Mouse (Mus musculus) mouse trophoblast stem cell (cell line): ENCODE data around the gene Pcdh8.

ENCODE experiments used
- in situ Hi-C, 2 experiments: fragments of 300-500 bp; cut with MseI, MboI; formaldehyde crosslinking; loops; 2 replicates in 1 of 2; 3 replicates in 1 of 2; pipeline ENCODE4 v1.15.1; 2025

The Pcdh8 gene

DNA sequence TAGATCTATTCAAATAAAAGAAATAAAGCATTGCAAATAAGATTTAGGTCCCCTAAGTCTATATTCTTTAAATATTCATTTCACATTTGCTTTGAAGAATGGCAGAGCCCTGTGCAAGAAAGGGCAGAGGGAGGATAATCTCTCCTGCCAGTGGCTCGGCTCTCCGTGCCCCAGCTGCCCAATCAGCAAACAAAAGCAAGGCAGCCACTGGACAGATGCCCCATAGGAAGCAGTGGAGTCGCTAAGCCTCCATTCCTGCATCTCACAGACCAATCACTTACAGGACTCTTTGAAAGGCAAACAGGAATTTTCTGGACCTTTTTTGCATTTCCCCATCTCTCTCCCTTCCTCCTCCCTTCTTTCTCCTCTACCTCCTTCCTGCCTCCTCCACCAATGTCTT lies 17.0 kb downstream of the Pcdh8 start:
- in situ Hi-C loops, result no loop called here

DNA sequence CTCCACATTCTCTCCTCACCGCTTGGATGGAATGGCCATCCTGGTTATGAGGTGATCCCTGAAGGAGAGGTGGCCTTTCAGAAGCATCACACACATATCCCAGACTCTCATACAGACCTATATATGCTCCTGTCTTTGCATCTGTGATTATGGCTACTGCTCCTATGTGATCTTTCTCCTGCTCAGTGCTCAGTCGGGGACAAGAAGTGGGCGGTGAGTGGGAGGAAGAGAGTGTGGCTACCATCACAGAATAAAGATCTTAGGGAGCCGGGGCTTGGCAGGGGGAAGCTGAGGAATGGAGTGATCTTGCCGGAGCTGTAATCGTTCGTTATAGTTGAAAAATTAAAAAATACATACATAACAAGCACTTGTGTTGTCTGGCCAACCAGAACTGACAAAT lies 17.4 kb downstream of the Pcdh8 start:
- in situ Hi-C loops, result no loop called here

DNA sequence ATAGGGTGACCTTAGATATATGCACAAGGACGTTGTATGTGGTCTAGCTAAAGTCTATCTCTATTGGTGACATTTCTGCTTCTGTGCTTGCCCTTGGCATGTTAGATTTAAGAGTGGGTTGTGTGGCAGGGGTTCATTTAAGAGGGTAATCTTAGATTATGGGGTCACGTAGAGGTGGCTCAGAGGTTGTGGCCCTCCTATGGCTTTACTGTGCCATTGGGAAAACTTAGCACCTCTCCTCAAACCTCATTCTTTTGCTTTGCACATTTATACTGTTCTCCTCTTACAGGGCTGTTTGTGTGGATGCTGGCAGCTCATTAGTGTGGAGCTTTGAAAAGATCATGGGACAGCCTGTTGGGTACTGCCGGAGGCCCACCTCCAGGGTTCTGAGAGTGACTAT lies 30.6 kb downstream of the Pcdh8 start:
- in situ Hi-C loops, result no loop called here

DNA sequence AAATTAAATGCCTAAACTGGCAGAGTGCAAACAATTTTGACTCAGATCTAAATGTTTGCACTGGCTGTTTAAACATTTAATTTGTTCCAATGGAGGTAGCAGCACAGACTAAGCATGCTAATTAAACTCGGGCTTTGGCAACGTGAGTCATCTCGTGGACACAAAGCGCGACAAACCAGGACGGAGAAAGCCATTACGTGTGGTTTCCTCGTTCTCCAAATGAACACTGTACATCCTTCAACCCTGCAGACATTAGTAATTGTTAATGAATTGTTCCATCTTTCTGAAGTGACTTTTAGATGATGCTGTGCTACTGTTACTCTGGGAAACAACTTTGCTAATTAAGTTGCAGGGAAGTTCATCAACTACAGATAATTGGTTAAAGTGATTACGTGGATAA lies 32.7 kb downstream of the Pcdh8 start:
- in situ Hi-C loops, result no loop called here

DNA sequence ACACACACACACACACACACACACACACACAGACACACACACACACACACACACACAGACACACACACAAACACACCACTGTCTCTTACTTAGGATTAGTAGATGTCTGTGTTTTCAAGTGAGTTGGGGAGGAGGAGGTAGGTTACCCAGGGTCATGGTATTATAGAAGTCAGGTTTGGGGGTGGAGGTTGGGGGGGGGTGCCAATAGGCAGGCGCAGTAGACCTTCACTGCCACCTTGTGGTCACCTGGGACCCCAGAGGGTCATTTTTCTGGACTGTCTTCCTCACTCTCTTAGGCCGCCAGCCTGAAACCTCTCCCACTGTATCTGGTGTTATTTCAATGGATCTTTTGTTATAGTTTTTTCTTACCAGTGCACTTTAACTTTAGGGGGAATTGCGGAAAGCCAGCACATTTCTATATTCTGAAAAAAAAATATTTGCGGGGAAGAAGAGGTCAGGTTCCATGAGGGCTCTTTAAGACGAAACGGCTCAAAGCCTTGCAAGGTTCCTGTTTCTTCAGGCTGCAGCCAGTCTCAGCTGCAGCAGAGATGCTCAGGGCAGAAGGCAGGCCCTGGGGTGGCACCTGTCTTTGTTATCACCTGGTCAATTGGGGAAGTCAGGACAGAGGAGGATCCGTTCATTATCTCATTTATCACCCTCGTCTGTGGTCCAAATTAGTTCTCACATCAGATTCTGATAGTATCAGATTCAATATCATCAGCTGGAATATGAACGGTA lies 33.3 kb downstream of the Pcdh8 start:
- in situ Hi-C loops, result no loop called here

DNA sequence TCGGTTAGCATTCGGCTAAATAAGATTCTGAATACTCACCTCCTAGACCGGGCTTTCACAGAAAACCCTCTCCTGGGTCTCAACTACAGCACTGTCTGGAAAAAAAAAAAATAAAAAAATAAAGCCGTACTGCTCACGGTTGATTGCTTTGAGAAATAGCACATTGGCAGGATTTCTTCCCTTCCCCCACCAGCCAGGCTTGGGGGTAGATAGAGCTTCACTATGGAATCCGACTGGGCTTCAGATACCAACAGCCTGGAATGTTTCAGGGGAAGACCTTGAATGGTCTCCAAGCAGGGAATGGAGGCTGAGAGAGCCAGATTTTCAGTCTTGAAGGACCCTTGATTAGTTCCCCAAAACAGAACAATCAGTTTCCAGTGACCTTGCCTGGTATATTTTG lies 34.3 kb downstream of the Pcdh8 start:
- in situ Hi-C loops, result no loop called here

DNA sequence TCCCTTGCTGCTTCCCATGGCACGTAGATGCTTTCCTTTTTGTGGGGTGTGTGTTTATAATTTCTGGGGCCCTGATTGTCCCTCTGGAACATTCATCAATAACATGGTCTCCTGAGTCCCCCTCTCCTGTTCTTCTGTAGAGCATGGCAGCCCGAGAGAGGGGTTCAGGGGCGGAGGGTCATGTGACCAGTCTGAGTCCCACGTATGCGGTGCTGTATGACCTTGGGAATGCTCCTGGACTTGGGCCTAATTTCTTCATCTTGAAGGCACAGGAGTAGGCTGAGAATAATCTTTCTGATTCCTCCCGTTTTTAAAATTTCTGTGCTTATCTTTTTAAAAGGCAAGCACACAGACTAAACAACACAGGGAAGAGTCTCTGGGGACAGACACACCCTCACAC lies 37.6 kb downstream of the Pcdh8 start:
- in situ Hi-C loops, result no loop called here

DNA sequence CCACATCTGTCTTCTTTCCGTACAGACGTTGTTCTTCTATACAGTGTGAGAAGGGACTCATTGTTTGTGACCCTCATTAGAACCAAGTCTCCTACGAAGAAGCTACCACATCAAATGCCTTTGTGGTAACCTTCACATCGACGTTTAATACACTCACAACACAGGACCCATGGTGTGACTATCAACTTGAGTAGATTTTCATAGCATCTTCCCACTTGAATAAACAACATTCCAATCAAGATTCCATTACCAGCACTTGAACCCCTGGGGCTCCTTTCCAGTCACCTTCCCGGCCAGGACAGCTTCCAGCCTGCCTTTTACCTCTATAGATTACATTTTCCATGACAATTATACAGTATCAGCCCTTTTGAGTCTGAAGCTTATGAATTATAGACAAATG lies 42.3 kb downstream of the Pcdh8 start:
- in situ Hi-C loops, result no loop called here

DNA sequence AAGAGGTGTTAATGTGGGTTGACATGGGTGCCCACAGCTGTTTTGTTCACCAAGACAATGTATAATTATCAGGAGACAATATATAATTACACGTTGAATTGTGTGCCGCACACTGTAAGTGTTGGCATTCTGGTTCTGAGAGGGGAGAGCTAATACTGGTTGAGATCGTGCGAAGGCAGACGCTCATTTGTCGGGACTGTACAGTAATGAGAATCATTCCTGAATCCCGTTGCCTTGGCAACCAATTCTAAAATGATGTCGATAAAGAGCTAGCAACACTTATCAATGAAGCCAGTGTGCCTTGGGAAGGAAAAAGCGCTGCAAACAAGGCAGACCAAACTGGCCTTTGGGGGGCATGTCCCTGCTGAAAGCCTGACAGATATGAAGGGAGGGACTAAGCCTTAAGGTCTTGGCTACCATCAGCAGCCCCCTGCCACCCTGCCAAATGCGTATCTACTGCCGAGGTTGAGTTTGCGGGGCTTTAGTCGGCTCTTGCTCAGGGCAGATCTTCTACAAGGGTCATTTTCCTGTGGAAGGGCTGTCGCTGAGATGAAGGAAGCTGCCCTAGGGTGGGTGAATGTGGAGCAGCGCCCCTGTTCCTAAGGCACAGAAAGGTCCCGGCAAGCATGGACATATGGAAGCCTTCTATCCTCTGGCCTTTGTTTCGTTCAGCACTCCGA lies 47.0 kb downstream of the Pcdh8 start:
- in situ Hi-C loops, result no loop called here

DNA sequence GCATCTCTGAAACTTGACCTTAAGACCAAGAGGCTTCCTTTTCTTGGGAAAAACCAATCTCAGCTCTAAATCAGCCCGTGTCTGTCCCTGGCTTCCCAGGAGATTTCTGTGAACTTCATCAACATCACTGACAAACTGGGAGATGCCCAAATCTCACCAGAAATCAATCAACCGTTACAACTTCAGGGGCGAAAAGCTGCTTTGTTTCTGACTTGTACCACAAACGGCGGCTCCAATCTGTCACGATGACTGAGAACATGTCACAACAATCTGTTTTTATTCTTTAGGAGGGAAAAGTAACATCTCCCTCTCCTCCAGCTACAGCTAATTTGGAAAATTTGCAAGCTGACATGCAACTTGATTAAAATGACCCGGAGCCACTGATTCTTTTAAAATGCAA lies 48.9 kb downstream of the Pcdh8 start:
- in situ Hi-C loops, result no loop called here
